Mouse (Mus musculus): ENCODE data around the gene Rnaseh1.

GRCm38 (mm10) chr12:28697821-28698595 is 48.6 kb downstream of the Rnaseh1 start:
- TF ChIP-seq POLR2A (IDR thresholded peaks at IDR 0.05; ENCODE audit: low read depth, low read length) (no peak), CTCF (IDR thresholded peaks at IDR 0.05; ENCODE audit: extremely low read depth, insufficient read length, insufficient replicate concordance, low read depth, low read length) (no peak)

Measured in small intestine, adult 2 months (tissue).